8 mouse cellular contexts compared by ENCODE assay signal in the genomic region with DNA sequence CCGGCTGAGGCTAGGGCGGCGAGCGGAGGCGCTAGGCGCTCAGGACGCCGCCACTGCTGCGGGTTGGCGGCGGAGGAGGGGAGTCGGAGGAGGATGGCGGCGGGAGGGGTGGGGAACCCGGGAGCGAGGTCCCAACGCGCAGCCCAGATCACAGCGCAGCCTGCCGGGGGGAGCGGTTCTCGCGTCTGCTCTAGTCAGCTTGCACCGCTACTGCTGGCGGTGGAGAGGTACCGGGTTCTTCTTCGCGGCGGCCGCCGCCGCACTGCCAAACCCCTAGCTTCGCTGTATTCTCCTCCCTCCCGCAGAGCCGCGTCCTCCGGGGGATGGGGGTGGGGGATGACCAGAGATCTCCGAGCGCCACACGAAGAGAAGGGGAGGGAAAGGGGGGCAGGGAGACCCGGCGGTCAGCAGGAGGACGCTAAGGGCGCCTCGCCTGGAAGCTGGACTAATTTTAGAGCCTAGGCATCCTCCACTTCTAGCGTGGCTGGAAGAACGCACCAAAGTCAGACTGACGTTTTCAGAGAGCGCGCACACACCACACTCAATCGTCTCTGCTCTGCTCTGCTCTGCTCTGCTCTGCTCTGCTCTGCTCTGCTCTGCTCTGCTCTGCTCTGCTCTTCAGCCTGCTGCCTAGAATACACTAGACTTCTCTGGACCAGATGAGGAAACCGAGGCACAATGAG. TPM values are rescaled to one million over a fixed set of nuclear protein-coding genes. Genes with fewer than 3 reads are reported as not detected.
DNase-seq lines count a peak whose midpoint lies in the region; TF ChIP-seq lines count a peak whose summit lies in the region.

No protein-coding gene starts in this region.

- no peak for TF ChIP-seq CTCF in ES-Bruce4 (IDR thresholded peaks at IDR 0.05; ENCODE audit: low read depth, low read length)
- 0 out of 2 replicates have a peak, but pooled peaks have one; percentile 21 for TF ChIP-seq CTCF in embryonic fibroblast, embryonic 13.5 days (IDR thresholded peaks at IDR 0.05; ENCODE audit: borderline replicate concordance, insufficient read depth, low read length)

- H3K27ac ChIP-seq in ES-Bruce4 (ENCODE audit: insufficient read depth, low read length) = no peak overlapping the region
- no peak overlapping the region for H3K27ac ChIP-seq in embryonic fibroblast, embryonic 13.5 days (ENCODE audit: insufficient read depth, low read length)

- peak; percentile 87 for DNase-seq in brain, adult 2 months (ENCODE audit: low read depth, low spot score)
- peak; percentile 65 to 67 for DNase-seq in heart, postnatal 14 days
- DNase-seq in left cerebral cortex, adult 18-20 months (ENCODE audit: low spot score in 2 of 2) = peak; percentile 64 to 84
- peak; percentile 44 for DNase-seq in lung, postnatal 14 days
- peak; percentile 89 to 90 for DNase-seq in right cerebral cortex, postnatal 10 days (ENCODE audit: low spot score in 2 of 2)
- no peak for DNase-seq in T-cell, adult 2 months (ENCODE audit: low spot score)

- TF ChIP-seq EP300 in ES-Bruce4 (IDR thresholded peaks at IDR 0.05; ENCODE audit: insufficient read depth, low read depth, low read length) = no peak

- no peak for TF ChIP-seq POLR2A in ES-Bruce4 (IDR thresholded peaks at IDR 0.05; ENCODE audit: insufficient read depth, low read length)
- TF ChIP-seq POLR2A in embryonic fibroblast, embryonic 13.5 days (IDR thresholded peaks at IDR 0.05; ENCODE audit: low read depth, low read length) = no peak

- intact Hi-C loops in heart, postnatal 14 days (cut with DNase I) = loop anchor here (5.0 kb wide), 2 partner anchors 60 to 585 kb away; no protein-coding TSS in a partner anchor

- peaks cover 12% of the 10 kb centered on the region for H3K27me3 ChIP-seq in ES-Bruce4 (ENCODE audit: control insufficient read depth, insufficient read depth, low read length, poor library complexity, severe bottlenecking)

- H3K36me3 ChIP-seq in ES-Bruce4 (ENCODE audit: control insufficient read depth, insufficient read depth, low read length, poor library complexity, severe bottlenecking) = no peaks in the 10 kb centered on the region

- no peaks in the 10 kb centered on the region for H3K4me1 ChIP-seq in ES-Bruce4 (ENCODE audit: control insufficient read depth, insufficient read depth, low read length)
- no peaks in the 10 kb centered on the region; the same call in 1 of the 2 replicates for H3K4me1 ChIP-seq in embryonic fibroblast, embryonic 13.5 days (ENCODE audit: control insufficient read depth, insufficient read depth, low read length)

- no peaks in the 10 kb centered on the region for H3K9me3 ChIP-seq in ES-Bruce4 (replicated peaks; ENCODE audit: control insufficient read depth, insufficient read depth, low read length, poor library complexity, severe bottlenecking)

- no peak overlapping the region for H3K9ac ChIP-seq in ES-Bruce4 (ENCODE audit: low read depth, poor library complexity, severe bottlenecking)

- peak overlapping the region; percentile 62 for H3K4me3 ChIP-seq in ES-Bruce4 (ENCODE audit: low read depth, low read length)
- H3K4me3 ChIP-seq in embryonic fibroblast, embryonic 13.5 days (ENCODE audit: insufficient read depth, low read length) = peak overlapping the region; percentile 52

RNA-seq across cellular contexts. Expression of a gene that starts 1.0 kb away (rescaled TPM):
- 0.12 TPM in 1 of 2 replicates, not detected in the other for polyA plus RNA-seq in ES-Bruce4 (2011; ENCODE audit: insufficient read depth, insufficient read length, low read depth, missing spikeins)
- polyA plus RNA-seq in embryonic fibroblast, embryonic 13.5 days (2011; ENCODE audit: insufficient read length, low read depth, missing spikeins) = 0.90 and 3.0 TPM in 2 replicates
- under 1 TPM; 0.57 to 0.88 TPM for total RNA-seq in heart, postnatal 14 days (2021)
- total RNA-seq in left cerebral cortex, adult 18-20 months (2021) = 10 to 100 TPM; 56.2 to 74.4 TPM

Comparison
In these comparisons a context has a peak if more than half of its experiments do, and no peak if none do; other contexts are left out.
1. RNA of a gene that starts 1.0 kb away (total RNA-seq): 56.2 to 74.4 TPM in left cerebral cortex, adult 18-20 months; 0.57 to 0.88 TPM in heart, postnatal 14 days; every median in the first group is over 10 times any median in the second.